Mouse (Mus musculus) c-Kit-positive CD71-positive TER-119-negative erythroid progenitor cells, embryonic 14.5 days (primary cell): ENCODE measurements at regions not wholly inside any gene's neighbourhood (a gene's known extent, or its start where the extent isn't known, plus 50 kb on each side); places are given as distances from the start of the nearest gene placed in this dataset.

Experiments
- DNase-seq: peaks from one replicate; pipeline ENCODE4 v3.0.0-alpha.2; 2013; ENCODE audit warnings: low read depth

GRCm38 (mm10) chr13:107766397-107767261, 277.6 kb upstream of the Smim15 start:
- no peak for DNase-seq

- DNase-seq = no peak
Measured at GRCm38 (mm10) chr13:107763911-107764310, 280.3 kb upstream of the Smim15 start.

GRCm38 (mm10) chr13:107760511-107760910, 283.7 kb upstream of the Smim15 start:
- DNase-seq = no peak

GRCm38 (mm10) chr13:107758327-107759095, 285.7 kb upstream of the Smim15 start:
- DNase-seq = no peak

GRCm38 (mm10) chr13:107752745-107753144, 291.5 kb upstream of the Smim15 start:
- no peak for DNase-seq

- DNase-seq = no peak
Measured at GRCm38 (mm10) chr13:107743464-107744218, 300.6 kb upstream of the Smim15 start.

GRCm38 (mm10) chr13:107736581-107736980, 307.7 kb upstream of the Smim15 start:
- DNase-seq = no peak

- no peak for DNase-seq
Measured at GRCm38 (mm10) chr13:107734161-107734905, 309.9 kb upstream of the Smim15 start.

GRCm38 (mm10) chr13:107730976-107731375, 313.3 kb upstream of the Smim15 start:
- no peak for DNase-seq

- no peak for DNase-seq
Measured at GRCm38 (mm10) chr13:107726491-107726890, 317.8 kb upstream of the Smim15 start.

- DNase-seq = no peak
Measured at GRCm38 (mm10) chr13:107721901-107722300, 322.3 kb upstream of the Smim15 start.

- no peak for DNase-seq
Measured at GRCm38 (mm10) chr13:107720874-107721574, 323.2 kb upstream of the Smim15 start.

- no peak for DNase-seq
Measured at GRCm38 (mm10) chr13:107718973-107719620, 325.1 kb upstream of the Smim15 start.

- no peak for DNase-seq
Measured at GRCm38 (mm10) chr13:107715616-107716015, 328.6 kb upstream of the Smim15 start.

GRCm38 (mm10) chr13:107714001-107714400, 330.2 kb upstream of the Smim15 start:
- DNase-seq = no peak

- no peak for DNase-seq
Measured at GRCm38 (mm10) chr13:107711341-107711994, 332.8 kb upstream of the Smim15 start.

- no peak for DNase-seq
Measured at GRCm38 (mm10) chr13:107710368-107710767, 333.9 kb upstream of the Smim15 start.

GRCm38 (mm10) chr13:107709828-107710227, 334.4 kb upstream of the Smim15 start:
- no peak for DNase-seq

- DNase-seq = no peak
Measured at GRCm38 (mm10) chr13:107703736-107704135, 340.5 kb upstream of the Smim15 start.
